In the genomic region with DNA sequence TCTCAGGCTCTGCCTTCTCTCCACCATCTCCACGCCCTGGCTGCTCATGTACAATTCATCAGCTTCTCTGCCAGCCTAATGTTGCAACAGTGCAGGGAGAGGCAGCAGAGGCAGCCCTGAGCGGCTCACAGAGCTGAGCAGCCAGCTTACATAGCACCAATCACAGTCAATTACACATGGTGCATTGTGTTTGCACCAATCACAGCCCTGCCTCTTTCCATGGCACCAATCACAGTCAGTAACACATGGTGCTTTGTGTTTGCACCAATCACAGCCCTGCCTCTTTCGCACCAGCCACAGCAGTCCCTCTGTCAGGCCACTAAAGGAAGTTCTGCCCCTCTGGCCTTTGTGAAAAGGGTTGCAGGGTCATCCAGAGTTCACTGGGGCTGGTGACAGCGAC, we compare ENCODE assay signal across 8 mouse cellular contexts. TPM values are rescaled to one million over a fixed set of nuclear protein-coding genes. Genes with fewer than 3 reads are reported as not detected.
A peak's percentile ranks its signal among the peaks of the same experiment; 100 is the strongest.
DNase-seq lines count a peak whose midpoint lies in the region; ATAC-seq and TF ChIP-seq lines count a peak whose summit lies in the region.

No protein-coding gene starts in this region.

- no peaks in the 10 kb centered on the region for H3K36me3 ChIP-seq in hindbrain, embryonic 13.5 days
- H3K36me3 ChIP-seq in lung, embryonic 16.5 days (ENCODE audit: control insufficient read depth, insufficient read depth, low read length): no peaks in the 10 kb centered on the region

- peak; percentile 73 for TF ChIP-seq POLR2A in olfactory bulb, adult 2 months (IDR thresholded peaks at IDR 0.05; ENCODE audit: insufficient read depth, low read depth, low read length)

- H3K27me3 ChIP-seq in Patski: no peaks in the 10 kb centered on the region
- no peaks in the 10 kb centered on the region for H3K27me3 ChIP-seq in hindbrain, embryonic 13.5 days
- H3K27me3 ChIP-seq in lung, embryonic 16.5 days (ENCODE audit: control insufficient read depth, insufficient read depth, low read depth, low read length): no peaks in the 10 kb centered on the region

- H3K9me3 ChIP-seq in hindbrain, embryonic 13.5 days: no peaks in the 10 kb centered on the region
- H3K9me3 ChIP-seq in lung, embryonic 16.5 days (ENCODE audit: control insufficient read depth, low read length): no peaks in the 10 kb centered on the region

- POLR2A ChIA-PET in Patski (lab: Charles Lee): no interaction called here

- 4% methylated on average over 4 of the region's 4 CpGs for WGBS in hindbrain, embryonic 13.5 days
- WGBS in lung, embryonic 16.5 days: 7% methylated on average over 4 of the region's 4 CpGs
- 2% methylated on average over 4 of the region's 4 CpGs for WGBS in olfactory bulb, adult 2 months

- peak overlapping the region; percentile 70 for H3K9ac ChIP-seq in hindbrain, embryonic 13.5 days
- H3K9ac ChIP-seq in lung, embryonic 16.5 days (ENCODE audit: low read length): no peak overlapping the region

- H3K4me2 ChIP-seq in hindbrain, embryonic 13.5 days: peak overlapping the region; percentile 55
- H3K4me2 ChIP-seq in lung, embryonic 16.5 days (ENCODE audit: low read depth, low read length): peak overlapping the region; percentile 35; the same call in 1 of the 2 replicates

- TF ChIP-seq CTCF in Patski (IDR thresholded peaks at IDR 0.05): no peak
- no peak for TF ChIP-seq CTCF in olfactory bulb, adult 2 months (IDR thresholded peaks at IDR 0.05; ENCODE audit: insufficient read depth, low read depth, low read length)

- peak overlapping the region; percentile 98 for H3K27ac ChIP-seq in hindbrain, embryonic 13.5 days
- H3K27ac ChIP-seq in lung, embryonic 16.5 days (ENCODE audit: low read length): no peak overlapping the region
- H3K27ac ChIP-seq in olfactory bulb, adult 2 months (ENCODE audit: insufficient read depth, low read depth, low read length): peak overlapping the region; percentile 58

- in situ Hi-C loops in Patski (cut with MboI; ENCODE audit: low pct_unique_long_range_greater_than_20kb): loop anchor here (10.0 kb wide), 1 partner anchor 531 kb away; no protein-coding TSS in a partner anchor

- peaks cover 16% of the 10 kb centered on the region for H3K4me1 ChIP-seq in hindbrain, embryonic 13.5 days (replicated peaks)
- peaks cover 6% of the 10 kb centered on the region for H3K4me1 ChIP-seq in lung, embryonic 16.5 days (replicated peaks; ENCODE audit: control insufficient read depth, insufficient read depth, low read length)
- H3K4me1 ChIP-seq in olfactory bulb, adult 2 months (ENCODE audit: control insufficient read depth, insufficient read depth, low read length): peaks cover 5% of the 10 kb centered on the region

- H3K4me3 ChIP-seq in hindbrain, embryonic 13.5 days: peak overlapping the region; percentile 41
- H3K4me3 ChIP-seq in lung, embryonic 16.5 days (ENCODE audit: low read length): no peak overlapping the region
- H3K4me3 ChIP-seq in olfactory bulb, adult 2 months (ENCODE audit: insufficient read depth, low read depth, low read length): peak overlapping the region; percentile 49

- ATAC-seq in Patski: peak; percentile 24
- ATAC-seq in hindbrain, embryonic 13.5 days (ENCODE audit: low FRiP score): peak; percentile 100
- ATAC-seq in lung, embryonic 16.5 days (ENCODE audit: low read depth): peak; percentile 97

- DNase-seq in Patski (ENCODE audit: low read depth, low spot score): no peak
- peak; percentile 86 to 87 for DNase-seq in cerebellum, postnatal 10 days
- DNase-seq in frontal cortex, postnatal 25 days (ENCODE audit: low spot score in 2 of 2): peak; percentile 73 to 78
- peak; percentile 77 for DNase-seq in layer of hippocampus, postnatal 10 days (ENCODE audit: low spot score in 2 of 2)
- peak; percentile 73 for DNase-seq in yolk sac, embryonic 10.5 days (ENCODE audit: low spot score)

- CTCF ChIA-PET in Patski (lab: Charles Lee): interaction anchor here (1.0 kb wide), 1 partner anchor 62 kb away, joined by 3 read pairs; no protein-coding TSS in a partner anchor

RNA-seq across cellular contexts. Expression of gene Etv3, which starts 40.9 kb away (rescaled TPM):
- 17.7 TPM for polyA plus RNA-seq in Patski (2021)
- polyA plus RNA-seq in hindbrain, embryonic 13.5 days (2015; fragmentation: Nextera tagmentation; extraction: Ambion mirVana): 10.1 and 10.9 TPM in 2 replicates
- 10 to 100 TPM; 14.4 to 18.0 TPM for total RNA-seq in layer of hippocampus, postnatal 10 days (2021)
- polyA plus RNA-seq in lung, embryonic 16.5 days (2015; fragmentation: Nextera tagmentation; extraction: Ambion mirVana): 16.9 and 20.3 TPM in 2 replicates
- not detected in 2 replicates for polyA plus RNA-seq in olfactory bulb, adult 2 months (2012; ENCODE audit: insufficient read depth, insufficient read length, low replicate concordance, missing spikeins)

RNA-seq across cellular contexts. Expression of gene Arhgef11, which starts 51.3 kb away (rescaled TPM):
- polyA plus RNA-seq in Patski (2021): 41.9 TPM
- 22.8 and 24.6 TPM in 2 replicates for polyA plus RNA-seq in hindbrain, embryonic 13.5 days (2015; fragmentation: Nextera tagmentation; extraction: Ambion mirVana)
- 10 to 100 TPM; 49.4 to 51.3 TPM for total RNA-seq in layer of hippocampus, postnatal 10 days (2021)
- polyA plus RNA-seq in lung, embryonic 16.5 days (2015; fragmentation: Nextera tagmentation; extraction: Ambion mirVana): 15.4 and 15.5 TPM in 2 replicates
- not detected in 2 replicates for polyA plus RNA-seq in olfactory bulb, adult 2 months (2012; ENCODE audit: insufficient read depth, insufficient read length, low replicate concordance, missing spikeins)

Comparison
In these comparisons a context has a peak if more than half of its experiments do, and no peak if none do; other contexts are left out.
1. ATAC-seq: peak in every context shown above with its lines; median percentile 100 in hindbrain, embryonic 13.5 days; 97 in lung, embryonic 16.5 days; 24 in Patski.